Mouse (Mus musculus) T-cell, adult 2 months (primary cell): ENCODE results near the gene Zc3h4.

Source experiments
- DNase-seq: peaks from one replicate; pipeline ENCODE4 v3.0.0; 2022; ENCODE audit warnings: low spot score

Zc3h4 gene

GRCm38 (mm10) chr7:16477628-16478027 is 76.9 kb downstream of the Zc3h4 start, which contains the start of gene Npas1:
Gene Npas1, minus strand, starts transcription at chr7:16477728.
- no peak for DNase-seq
